Mouse (Mus musculus): ENCODE measurements around the gene Ube2h. TPM values are rescaled to one million over a fixed set of nuclear protein-coding genes. Genes with fewer than 3 reads are reported as not detected.

The Ube2h gene
- total RNA-seq, 2 experiments from 2014 or later = 55.3 to 58.6 TPM

- intact Hi-C loops (cut with DNase I; ENCODE audit: low total_unique reads) = no loop called here
Measured at GRCm38 (mm10) chr6:30257962-30258361, 46.4 kb downstream of the Ube2h start.

GRCm38 (mm10) chr6:30255846-30256245 lies 48.5 kb downstream of the Ube2h start:
- no peak for DNase-seq
- intact Hi-C loops (cut with DNase I; ENCODE audit: low total_unique reads) = no loop called here

More at GRCm38 (mm10) chr6:30257962-30258361, 46.4 kb downstream of the Ube2h start:
- DNase-seq = no peak

- intact Hi-C loops (cut with DNase I; ENCODE audit: low total_unique reads) = no loop called here
Measured at GRCm38 (mm10) chr6:30252271-30253010, 51.9 kb downstream of the Ube2h start.

GRCm38 (mm10) chr6:30248708-30249107 lies 55.6 kb downstream of the Ube2h start:
- intact Hi-C loops (cut with DNase I; ENCODE audit: low total_unique reads) = no loop called here
- DNase-seq = no peak

More at GRCm38 (mm10) chr6:30252271-30253010, 51.9 kb downstream of the Ube2h start:
- DNase-seq = no peak

GRCm38 (mm10) chr6:30245940-30246339 lies 58.4 kb downstream of the Ube2h start:
- no peak for DNase-seq
- intact Hi-C loops (cut with DNase I; ENCODE audit: low total_unique reads) = no loop called here

GRCm38 (mm10) chr6:30245397-30245796 lies 58.9 kb downstream of the Ube2h start:
- DNase-seq = no peak
- intact Hi-C loops (cut with DNase I; ENCODE audit: low total_unique reads) = no loop called here

- intact Hi-C loops (cut with DNase I; ENCODE audit: low total_unique reads) = no loop called here
- DNase-seq = no peak
Measured at GRCm38 (mm10) chr6:30243347-30244007, 60.9 kb downstream of the Ube2h start.

- no peak for DNase-seq
- intact Hi-C loops (cut with DNase I; ENCODE audit: low total_unique reads) = no loop called here
Measured at GRCm38 (mm10) chr6:30242928-30243327, 61.4 kb downstream of the Ube2h start.

- DNase-seq = no peak
- intact Hi-C loops (cut with DNase I; ENCODE audit: low total_unique reads) = no loop called here
Measured at GRCm38 (mm10) chr6:30240105-30240504, 64.2 kb downstream of the Ube2h start.

- no peak for DNase-seq
- intact Hi-C loops (cut with DNase I; ENCODE audit: low total_unique reads) = no loop called here
Measured at GRCm38 (mm10) chr6:30239207-30239606, 65.1 kb downstream of the Ube2h start.

GRCm38 (mm10) chr6:30238079-30238478 lies 66.3 kb downstream of the Ube2h start:
- DNase-seq = no peak
- intact Hi-C loops (cut with DNase I; ENCODE audit: low total_unique reads) = no loop called here

- intact Hi-C loops (cut with DNase I; ENCODE audit: low total_unique reads) = no loop called here
- DNase-seq = no peak
Measured at GRCm38 (mm10) chr6:30236564-30236963, 67.8 kb downstream of the Ube2h start.

GRCm38 (mm10) chr6:30231758-30232293 lies 72.5 kb downstream of the Ube2h start:
- DNase-seq = no peak
- intact Hi-C loops (cut with DNase I; ENCODE audit: low total_unique reads) = no loop called here

- intact Hi-C loops (cut with DNase I; ENCODE audit: low total_unique reads) = no loop called here
- DNase-seq = peak; percentile 25
Measured at GRCm38 (mm10) chr6:30230246-30230645, 74.1 kb downstream of the Ube2h start.

GRCm38 (mm10) chr6:30228921-30229320 lies 75.4 kb downstream of the Ube2h start:
- intact Hi-C loops (cut with DNase I; ENCODE audit: low total_unique reads) = no loop called here

GRCm38 (mm10) chr6:30228353-30228752 lies 76.0 kb downstream of the Ube2h start:
- intact Hi-C loops (cut with DNase I; ENCODE audit: low total_unique reads) = no loop called here
- DNase-seq = no peak

More at GRCm38 (mm10) chr6:30228921-30229320, 75.4 kb downstream of the Ube2h start:
- no peak for DNase-seq

GRCm38 (mm10) chr6:30226971-30227700 lies 77.2 kb downstream of the Ube2h start:
- no peak for DNase-seq
- intact Hi-C loops (cut with DNase I; ENCODE audit: low total_unique reads) = no loop called here

- no peak for DNase-seq
- intact Hi-C loops (cut with DNase I; ENCODE audit: low total_unique reads) = no loop called here
Measured at GRCm38 (mm10) chr6:30224693-30225092, 79.6 kb downstream of the Ube2h start.

GRCm38 (mm10) chr6:30222321-30222720 lies 82.0 kb downstream of the Ube2h start:
- DNase-seq = no peak
- intact Hi-C loops (cut with DNase I; ENCODE audit: low total_unique reads) = no loop called here

- DNase-seq = no peak
- intact Hi-C loops (cut with DNase I; ENCODE audit: low total_unique reads) = loop anchor here (10.0 kb wide), 1 partner anchor 137 kb away; no protein-coding TSS in a partner anchor
Measured at GRCm38 (mm10) chr6:30217581-30217980, 86.8 kb downstream of the Ube2h start.

Data from gastrocnemius, postnatal 14 days (tissue).